Mouse (Mus musculus): ENCODE results near the gene Rbm33.

The Rbm33 gene

DNA sequence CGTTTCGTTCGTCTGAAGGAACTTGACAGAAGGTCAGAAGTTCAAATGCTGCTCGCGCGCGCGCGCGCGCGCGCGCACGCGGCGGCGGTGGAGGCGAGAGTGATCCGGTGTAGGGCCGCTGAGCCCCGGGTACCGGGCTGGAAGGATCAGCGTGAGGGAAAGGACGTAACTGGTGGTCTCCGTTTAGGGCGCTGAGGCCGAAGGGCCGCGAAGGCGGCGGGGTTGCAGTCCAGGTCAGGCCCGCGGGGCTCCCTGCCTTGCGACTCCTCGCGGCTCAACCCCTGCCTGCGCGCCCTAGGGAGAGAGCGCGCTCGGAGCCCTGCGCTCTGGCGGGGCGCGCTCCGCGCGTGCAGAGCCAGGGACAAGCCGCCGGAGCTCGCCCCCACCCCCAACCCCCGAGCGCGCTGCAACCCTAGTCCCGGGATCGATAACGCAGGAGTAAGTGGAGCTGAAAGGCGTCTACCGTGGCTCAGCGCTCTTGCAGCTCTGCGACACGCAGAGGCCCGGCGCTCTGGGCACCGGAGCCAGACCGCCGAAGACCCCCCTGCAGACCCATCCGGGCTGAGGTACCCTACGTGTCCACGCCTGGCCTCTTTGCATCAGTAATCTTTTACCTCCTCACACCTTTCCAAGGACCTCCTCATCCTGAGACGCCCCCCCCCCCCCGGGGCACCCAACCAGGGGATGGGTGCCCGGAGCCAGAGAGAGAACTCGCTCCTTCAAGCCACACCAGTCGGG lies 147.6 kb downstream of the Rbm33 start:
- DNase-seq = no peak

DNA sequence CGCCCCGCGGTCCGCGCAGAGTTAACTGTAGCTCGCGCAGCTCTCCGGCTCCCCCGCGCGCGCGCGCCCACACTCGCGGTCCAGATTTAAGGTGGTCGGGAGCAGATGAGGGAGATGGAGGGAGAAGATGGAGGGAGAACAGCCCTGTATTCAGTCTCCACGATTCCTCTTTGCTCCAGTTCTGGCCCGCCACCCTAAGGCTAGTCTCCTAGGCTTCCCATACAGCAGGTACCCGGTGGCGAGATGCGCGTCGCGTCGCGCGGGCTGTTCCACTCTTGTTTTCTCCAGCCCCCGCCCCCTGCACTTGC lies 148.1 kb downstream of the Rbm33 start:
- DNase-seq = no peak

DNA sequence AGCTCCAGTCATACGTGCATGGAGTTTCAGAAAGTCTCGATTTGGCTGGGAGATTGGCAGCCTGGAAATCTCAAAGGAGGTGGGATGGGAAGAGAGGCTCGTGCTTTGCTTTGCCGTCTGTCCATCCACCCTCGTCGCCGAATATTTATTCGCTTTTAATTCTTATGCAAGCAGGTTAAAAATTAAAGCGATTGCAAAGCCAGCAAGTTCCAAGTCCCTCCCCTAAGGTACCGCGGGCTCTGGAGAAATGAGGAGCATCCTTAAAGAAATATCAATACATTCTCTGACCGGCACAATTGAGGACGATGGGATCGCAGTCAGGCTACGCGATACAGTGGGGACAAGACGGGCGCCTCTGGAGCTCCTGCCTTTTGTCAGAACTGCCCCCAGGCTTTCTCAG lies 148.6 kb downstream of the Rbm33 start:
- DNase-seq = no peak

DNA sequence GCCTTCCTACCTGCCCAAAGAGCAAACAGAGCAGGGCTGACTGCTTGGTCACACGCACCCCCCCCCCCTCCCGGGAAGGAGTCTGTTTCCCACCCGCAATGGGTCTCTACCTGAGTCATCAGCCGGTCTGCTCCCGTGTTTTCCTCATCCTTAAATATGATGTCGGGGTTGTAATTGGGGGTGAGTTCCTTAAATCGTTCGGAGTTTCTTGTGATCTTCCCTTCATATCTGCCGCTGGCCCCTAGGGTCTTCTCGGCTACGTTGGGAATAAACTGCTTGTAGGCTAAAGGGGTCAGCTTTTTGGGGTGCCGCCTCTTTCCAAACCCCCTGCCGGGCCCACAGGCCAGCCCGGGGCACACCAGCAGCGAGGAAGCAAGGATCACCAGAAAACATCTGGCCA lies 149.4 kb downstream of the Rbm33 start:
- no peak for DNase-seq

DNA sequence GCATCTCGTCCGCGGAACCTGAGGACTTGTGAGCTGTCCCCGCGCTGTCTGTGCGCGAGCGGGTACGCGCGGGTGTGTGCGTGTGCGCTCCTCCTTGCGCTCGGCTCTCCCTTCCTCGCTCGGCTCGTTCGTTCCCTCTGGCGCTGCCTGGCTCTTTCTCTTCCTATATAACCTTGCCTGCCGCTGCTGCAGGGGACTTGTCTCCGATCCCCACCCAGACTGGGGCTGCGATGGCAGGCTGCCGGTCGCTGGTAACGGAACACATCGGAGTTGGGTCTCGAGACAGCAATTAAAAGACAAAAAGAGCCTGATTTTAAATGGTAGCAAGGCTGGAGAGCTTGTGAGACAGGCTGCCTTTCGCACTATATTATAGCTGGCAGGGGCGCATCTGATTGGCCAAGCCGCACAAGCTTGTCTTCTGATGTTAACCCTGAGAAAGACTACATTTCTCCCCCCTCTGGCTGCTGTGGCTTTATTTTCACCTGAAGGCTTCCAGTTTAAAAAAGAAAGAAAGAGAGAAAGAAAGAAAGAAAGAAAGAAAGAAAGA lies 149.9 kb downstream of the Rbm33 start, which contains the start of gene Shh:
TSS of gene Shh (minus strand) at position 497 of the 547 bp plus-strand sequence.
- no peak for DNase-seq

All from thymus, postnatal 14 days (tissue).